Mouse (Mus musculus) hindbrain, embryonic 11.5 days (tissue): ENCODE measurements around the gene Fcamr. TPM values are rescaled to one million over a fixed set of nuclear protein-coding genes. Genes with fewer than 3 reads are reported as not detected.

Experiments
- ATAC-seq: fragments of 200-750 bp; cut with Nextera tagmentation; 2 replicates; pipeline ENCODE4 v1.8.0; 2017; ENCODE audit warnings: mild to moderate bottlenecking, moderate TSS enrichment, moderate library complexity; ENCODE audit not compliant: low FRiP score
- DNase-seq: peaks from one replicate; pipeline ENCODE4 v3.0.0-alpha.2; 2015; ENCODE audit warnings: low spot score
- H3K27ac ChIP-seq: fragments of 300-500 bp; sonication (generic); 2 replicates; pipeline ENCODE4 v1.5.1; 2014; ENCODE audit warnings: mild to moderate bottlenecking, low read depth, low read length
- H3K27me3 ChIP-seq: fragments of 300-500 bp; sonication (generic); 2 replicates; pipeline ENCODE4 v1.6.1; 2014; ENCODE audit warnings: mild to moderate bottlenecking, low read length, moderate library complexity, mixed read lengths; ENCODE audit not compliant: control insufficient read depth, insufficient read depth
- H3K36me3 ChIP-seq: fragments of 300-500 bp; sonication (generic); 2 replicates; pipeline ENCODE4 v1.6.1; 2014; ENCODE audit warnings: mild to moderate bottlenecking, low read length, moderate library complexity, mixed read lengths; ENCODE audit not compliant: control insufficient read depth, insufficient read depth
- H3K4me1 ChIP-seq: fragments of 300-500 bp; sonication (generic); replicated peaks from 2 replicates; pipeline ENCODE4 v1.6.1; 2014; ENCODE audit warnings: low read length, mixed read lengths; ENCODE audit not compliant: control insufficient read depth, insufficient read depth
- H3K4me2 ChIP-seq: fragments of 300-500 bp; sonication (generic); replicated peaks from 2 replicates; pipeline ENCODE4 v1.6.1; 2014; ENCODE audit warnings: mild to moderate bottlenecking, low read depth, low read length
- H3K4me3 ChIP-seq: fragments of 300-500 bp; sonication (generic); 2 replicates; pipeline ENCODE4 v1.5.1; 2014; ENCODE audit warnings: low read depth, low read length
- H3K9ac ChIP-seq: fragments of 300-500 bp; sonication (generic); 2 replicates; pipeline ENCODE4 v1.6.1; 2014; ENCODE audit warnings: low read depth, low read length
- H3K9me3 ChIP-seq: fragments of 300-500 bp; sonication (generic); 2 replicates; pipeline ENCODE4 v1.6.1; 2016; ENCODE audit warnings: low read length; ENCODE audit not compliant: control insufficient read depth
- WGBS: fragments of 180-500 bp; shearing (Covaris S2); extraction: QIAGEN DNeasy Blood & Tissue Kit; methylation state at CpG from one replicate; pipeline ENCODE4 v1.1.7; 2014; 5-methylcytosine and 5-hydroxymethylcytosine counted together
- polyA plus RNA-seq: library from polyadenylated mRNA; unstranded; fragments of >200 nt; fragmentation: Nextera tagmentation; extraction: Ambion mirVana; gene quantifications from 2 replicates; pipeline ENCODE4 v1.2.1, GENCODE M21; 2014

The Fcamr gene
- polyA plus RNA-seq, 1 experiment from 2014 or later, result not detected

- Histone ChIP-seq H3K9me3 (no peaks in the 10 kb centered on the region), H3K27me3 (no peaks in the 10 kb centered on the region), H3K4me3 (no peak overlapping the region), H3K36me3 (no peaks in the 10 kb centered on the region), H3K4me2 (no peak overlapping the region), H3K4me1 (no peaks in the 10 kb centered on the region), H3K27ac (no peak overlapping the region), H3K9ac (no peak overlapping the region)
- ATAC-seq, result no peak
- 93% methylated on average over 2 of the region's 2 CpGs for WGBS
- no peak for DNase-seq
Observed at GRCm38 (mm10) chr1:130855723-130856122, 55.0 kb downstream of the Fcamr start.

- no peaks in the 10 kb centered on the region for H3K36me3 ChIP-seq
- H3K9ac ChIP-seq, result no peak overlapping the region
- ATAC-seq (no peak), DNase-seq (no peak)
- no peak overlapping the region for H3K4me3 ChIP-seq
- no peaks in the 10 kb centered on the region for H3K4me1 ChIP-seq
- H3K9me3 ChIP-seq, result no peaks in the 10 kb centered on the region
- 84% methylated on average over 4 of the region's 4 CpGs for WGBS
- H3K27ac ChIP-seq, result no peak overlapping the region
- no peak overlapping the region for H3K4me2 ChIP-seq
- H3K27me3 ChIP-seq, result no peaks in the 10 kb centered on the region
Observed at GRCm38 (mm10) chr1:130857456-130857855, 56.8 kb downstream of the Fcamr start.

- Histone ChIP-seq H3K27me3 (no peaks in the 10 kb centered on the region), H3K9me3 (no peaks in the 10 kb centered on the region), H3K36me3 (no peaks in the 10 kb centered on the region), H3K9ac (no peak overlapping the region), H3K4me1 (no peaks in the 10 kb centered on the region), H3K4me3 (no peak overlapping the region), H3K4me2 (no peak overlapping the region), H3K27ac (no peak overlapping the region)
- WGBS, result 80% methylated on average over 4 of the region's 4 CpGs
- no peak for ATAC-seq
- DNase-seq, result no peak
Observed at GRCm38 (mm10) chr1:130864238-130864637, 63.5 kb downstream of the Fcamr start.

Other genes with a start within 250 kb of the Fcamr start
- gene Zp3r, start 171.3 kb upstream of the Fcamr start, polyA plus RNA-seq, result not detected in 2 replicates
- gene C4bp, start 139.3 kb upstream of the Fcamr start, polyA plus RNA-seq, result not detected in 2 replicates
- not detected in 2 replicates for gene Gm29427, start 85.1 kb upstream of the Fcamr start, polyA plus RNA-seq
- gene Yod1, start 83.6 kb upstream of the Fcamr start, polyA plus RNA-seq, result 14.8 and 17.7 TPM in 2 replicates
- gene Pfkfb2, start 71.6 kb upstream of the Fcamr start, polyA plus RNA-seq, result 9.2 and 10.1 TPM in 2 replicates
- 0.46 and 0.79 TPM in 2 replicates for gene AA986860, start 68.9 kb upstream of the Fcamr start, polyA plus RNA-seq
- not detected in 2 replicates for gene Pigr, start 25.8 kb downstream of the Fcamr start, polyA plus RNA-seq
- not detected in 2 replicates for gene Fcmr, start 64.8 kb downstream of the Fcamr start, polyA plus RNA-seq
- not detected in 2 replicates for gene Il24, start 86.6 kb downstream of the Fcamr start, polyA plus RNA-seq
- not detected in 2 replicates for gene Il20, start 110.5 kb downstream of the Fcamr start, polyA plus RNA-seq
- not detected in 2 replicates for gene Il19, start 139.2 kb downstream of the Fcamr start, polyA plus RNA-seq
- gene Il10, start 218.9 kb downstream of the Fcamr start, polyA plus RNA-seq, result not detected in 2 replicates